Comparison of ENCODE assay signal across 31 mouse cellular contexts in the genomic region with DNA sequence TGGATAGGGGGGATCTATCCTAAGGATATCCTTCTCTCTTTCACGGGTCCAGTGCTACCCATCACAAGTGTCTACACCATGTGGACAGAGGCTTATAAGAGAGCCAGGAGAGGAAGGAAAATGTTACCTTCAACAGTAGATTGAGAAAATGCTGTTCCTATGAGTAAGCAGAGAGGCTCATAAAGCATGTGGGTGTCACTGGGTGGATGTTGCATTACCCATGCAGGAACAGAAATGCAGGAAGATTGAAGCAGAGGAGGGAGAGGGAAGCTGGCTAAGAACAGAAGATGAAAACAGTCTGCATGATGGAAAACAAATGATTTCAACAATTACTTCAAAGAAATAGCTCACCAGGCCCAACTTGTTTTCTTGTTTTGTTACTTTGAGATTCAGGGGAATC.
"Had no signal": no experiment of that assay in that cellular context is flagged by ENCODE, and none has a peak within 500 bp of the region (broad histone marks: within the 10 kb centered on the region; RNA-seq: fewer than 3 reads in every experiment).

No protein-coding gene starts in this region.

- H3K4me2 ChIP-seq: limb, embryonic 12.5 days; limb, embryonic 13.5 days; limb, embryonic 15.5 days; liver, embryonic 11.5 days; liver, embryonic 12.5 days; liver, embryonic 13.5 days; liver, embryonic 15.5 days; lung, embryonic 14.5 days; lung, embryonic 15.5 days; midbrain, embryonic 12.5 days; midbrain, embryonic 13.5 days; midbrain, embryonic 15.5 days had no signal

- H3K27me3 ChIP-seq: limb, embryonic 12.5 days; limb, embryonic 13.5 days; limb, embryonic 15.5 days; liver, embryonic 12.5 days; liver, embryonic 13.5 days; liver, embryonic 15.5 days; lung, embryonic 15.5 days; megakaryocyte, embryonic 14.5 days; midbrain, embryonic 12.5 days; midbrain, embryonic 13.5 days; midbrain, embryonic 15.5 days had no signal

- H3K9ac ChIP-seq: limb, embryonic 12.5 days; limb, embryonic 13.5 days; limb, embryonic 15.5 days; liver, embryonic 12.5 days; liver, embryonic 13.5 days; liver, embryonic 14.5 days; liver, embryonic 15.5 days; liver, postnatal 0 days; lung, embryonic 14.5 days; lung, embryonic 15.5 days; midbrain, embryonic 12.5 days; midbrain, embryonic 13.5 days; midbrain, embryonic 15.5 days had no signal

- H3K4me1 ChIP-seq: limb, embryonic 10.5 days; limb, embryonic 12.5 days; limb, embryonic 13.5 days; limb, embryonic 15.5 days; liver, embryonic 12.5 days; liver, embryonic 13.5 days; liver, embryonic 15.5 days; lung, embryonic 15.5 days; megakaryocyte, embryonic 14.5 days; midbrain, embryonic 10.5 days; midbrain, embryonic 12.5 days; midbrain, embryonic 13.5 days; midbrain, embryonic 15.5 days had no signal

- H3K9me3 ChIP-seq: limb, embryonic 10.5 days; limb, embryonic 12.5 days; limb, embryonic 13.5 days; limb, embryonic 15.5 days; liver, embryonic 12.5 days; liver, embryonic 13.5 days; liver, embryonic 15.5 days; lung, embryonic 15.5 days; megakaryocyte, embryonic 14.5 days; midbrain, embryonic 10.5 days; midbrain, embryonic 12.5 days; midbrain, embryonic 13.5 days; midbrain, embryonic 15.5 days had no signal

- H3K4me3 ChIP-seq: left cerebral cortex, adult 2 months; limb, embryonic 10.5 days; limb, embryonic 12.5 days; limb, embryonic 13.5 days; limb, embryonic 15.5 days; liver, embryonic 12.5 days; liver, embryonic 13.5 days; liver, embryonic 15.5 days; lung, embryonic 15.5 days; megakaryocyte, embryonic 14.5 days; midbrain, embryonic 10.5 days; midbrain, embryonic 12.5 days; midbrain, embryonic 13.5 days; midbrain, embryonic 15.5 days; myocyte had no signal

- H3K36me3 ChIP-seq: limb, embryonic 10.5 days; limb, embryonic 12.5 days; limb, embryonic 13.5 days; limb, embryonic 15.5 days; liver, embryonic 12.5 days; liver, embryonic 13.5 days; liver, embryonic 15.5 days; lung, embryonic 15.5 days; midbrain, embryonic 10.5 days; midbrain, embryonic 12.5 days; midbrain, embryonic 13.5 days; midbrain, embryonic 15.5 days had no signal

- H3K27ac ChIP-seq: left cerebral cortex, adult 2 months; limb, embryonic 10.5 days; limb, embryonic 12.5 days; limb, embryonic 13.5 days; limb, embryonic 15.5 days; liver, embryonic 12.5 days; liver, embryonic 13.5 days; liver, embryonic 14.5 days; liver, embryonic 15.5 days; lung, embryonic 15.5 days; macrophage; midbrain, embryonic 10.5 days; midbrain, embryonic 12.5 days; midbrain, embryonic 13.5 days; midbrain, embryonic 15.5 days had no signal

- ATAC-seq: liver, embryonic 12.5 days; liver, postnatal 0 days; lung, postnatal 0 days; midbrain, embryonic 13.5 days; midbrain, embryonic 15.5 days; midbrain, embryonic 16.5 days had no signal

- DNase-seq: left cerebral cortex, postnatal 4 days; liver; liver, embryonic 13.5 days; liver, postnatal 0 days; lung, adult 18-20 months; lung, adult 2 months; lung, embryonic 14.5 days; lung, postnatal 10 days; lung, postnatal 14 days; lung, postnatal 36 days; lung, postnatal 4 days; midbrain, embryonic 14.5 days had no signal
